Mouse (Mus musculus) limb, embryonic 13.5 days (tissue): ENCODE measurements at regions not wholly inside any gene's neighbourhood (a gene's known extent, or its start where the extent isn't known, plus 50 kb on each side); places are given as distances from the start of the nearest gene placed in this dataset.

Source experiments
- ATAC-seq: fragments of 200-750 bp; cut with Nextera tagmentation; 2 replicates; pipeline ENCODE4 v1.8.0; 2017; ENCODE audit warnings: low read depth, moderate number of reproducible peaks, moderate TSS enrichment; ENCODE audit not compliant: low FRiP score
- H3K27ac ChIP-seq: fragments of 300-500 bp; sonication (generic); 2 replicates; pipeline ENCODE4 v1.5.1; 2015; ENCODE audit warnings: inconsistent platforms, mild to moderate bottlenecking, moderate library complexity
- H3K27me3 ChIP-seq: fragments of 300-500 bp; sonication (generic); 2 replicates; pipeline ENCODE4 v1.6.1; 2015; ENCODE audit warnings: mild to moderate bottlenecking, inconsistent platforms
- H3K36me3 ChIP-seq: fragments of 300-500 bp; sonication (generic); 2 replicates; pipeline ENCODE4 v1.6.1; 2015; ENCODE audit warnings: inconsistent platforms, mild to moderate bottlenecking, moderate library complexity
- H3K4me1 ChIP-seq: fragments of 300-500 bp; sonication (generic); 2 replicates; pipeline ENCODE4 v1.6.1; 2015; ENCODE audit warnings: inconsistent platforms
- H3K4me2 ChIP-seq: fragments of 300-500 bp; sonication (generic); replicated peaks from 2 replicates; pipeline ENCODE4 v1.6.1; 2015; ENCODE audit warnings: inconsistent platforms, mild to moderate bottlenecking, moderate library complexity
- H3K4me3 ChIP-seq: fragments of 300-500 bp; sonication (generic); 2 replicates; pipeline ENCODE4 v1.5.1; 2015; ENCODE audit warnings: moderate library complexity, mild to moderate bottlenecking, inconsistent platforms
- H3K9ac ChIP-seq: fragments of 300-500 bp; sonication (generic); 2 replicates; pipeline ENCODE4 v1.6.1; 2015; ENCODE audit warnings: mild to moderate bottlenecking, inconsistent platforms
- H3K9me3 ChIP-seq: fragments of 300-500 bp; sonication (generic); 2 replicates; pipeline ENCODE4 v1.6.1; 2016; ENCODE audit warnings: inconsistent platforms
- WGBS: fragments of 180-500 bp; shearing (Covaris S2); methylation state at CpG from one replicate; pipeline ENCODE4 v1.1.7; 2015; 5-methylcytosine and 5-hydroxymethylcytosine counted together

DNA sequence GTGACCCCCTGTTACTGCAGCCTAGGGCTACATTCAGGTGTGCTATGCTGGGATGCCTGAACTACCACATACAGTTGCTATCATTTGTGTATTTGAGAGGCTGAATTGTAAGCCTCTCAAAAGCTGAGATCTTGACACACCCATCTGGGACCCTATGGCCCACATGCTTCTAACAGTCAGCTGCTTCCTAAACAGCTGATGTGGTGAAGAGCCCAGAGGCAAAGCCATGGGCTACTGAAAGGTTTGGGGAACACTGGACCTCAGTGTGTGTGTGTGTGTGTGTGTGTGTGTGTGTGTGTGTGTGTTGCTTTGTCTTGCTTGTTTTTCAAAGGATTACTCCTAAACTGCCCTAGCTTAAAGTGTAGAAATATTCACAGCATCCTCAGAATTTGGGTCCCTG is 75.0 kb downstream of the Lbh start:
- Histone ChIP-seq H3K9me3 (no peaks in the 10 kb centered on the region), H3K4me3 (no peak overlapping the region), H3K27me3 (no peaks in the 10 kb centered on the region), H3K27ac (no peak overlapping the region), H3K9ac (no peak overlapping the region), H3K4me1 (peaks cover 20% of the 10 kb centered on the region), H3K4me2 (no peak overlapping the region), H3K36me3 (no peaks in the 10 kb centered on the region)
- ATAC-seq = no peak

DNA sequence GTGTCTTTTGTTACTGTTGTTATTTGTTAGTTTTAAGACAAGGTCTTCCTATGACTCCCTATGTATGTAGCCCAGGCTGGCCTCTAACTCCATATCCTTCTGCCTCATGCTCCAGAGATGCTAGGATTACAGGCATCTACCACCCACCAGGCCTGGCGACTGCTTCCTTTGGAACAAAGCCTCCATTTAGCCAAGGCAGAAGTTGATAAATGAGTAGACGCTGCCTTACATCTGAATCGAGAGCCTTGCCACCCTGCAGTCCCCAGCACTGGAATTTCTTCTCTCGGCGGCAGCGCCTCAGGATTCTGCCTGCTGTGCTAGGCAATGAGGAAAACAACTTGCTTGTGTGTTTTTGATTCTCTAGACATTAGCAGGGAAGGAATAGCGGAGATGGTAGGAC is 75.5 kb downstream of the Lbh start:
- ATAC-seq = no peak
- Histone ChIP-seq H3K4me2 (no peak overlapping the region), H3K27ac (no peak overlapping the region), H3K36me3 (no peaks in the 10 kb centered on the region), H3K9me3 (no peaks in the 10 kb centered on the region), H3K4me1 (peaks cover 20% of the 10 kb centered on the region), H3K4me3 (no peak overlapping the region), H3K27me3 (no peaks in the 10 kb centered on the region), H3K9ac (no peak overlapping the region)
- 57% methylated on average over 7 of the region's 7 CpGs for WGBS

DNA sequence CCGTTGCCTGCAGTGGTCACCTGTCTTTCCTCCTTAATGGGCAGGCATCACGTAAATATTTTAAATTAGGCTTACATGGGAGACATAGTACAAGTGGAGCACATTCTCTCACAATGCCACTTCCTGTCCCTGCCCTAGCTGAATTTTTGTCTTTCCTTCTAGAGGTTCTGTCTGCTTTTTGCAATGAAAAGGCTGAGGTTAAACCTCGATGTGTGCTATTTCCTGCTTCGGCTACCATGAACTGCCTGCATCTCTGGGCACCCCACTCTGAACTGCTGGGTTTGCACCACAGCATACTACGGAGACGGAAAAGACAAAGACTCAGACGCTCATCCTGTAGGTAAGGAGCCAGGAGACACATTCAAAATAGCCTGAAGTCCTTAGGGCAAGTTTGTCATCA is 78.4 kb downstream of the Lbh start:
- Histone ChIP-seq H3K4me3 (no peak overlapping the region), H3K4me2 (no peak overlapping the region), H3K27me3 (no peaks in the 10 kb centered on the region), H3K9ac (no peak overlapping the region), H3K4me1 (peaks cover 20% of the 10 kb centered on the region), H3K36me3 (no peaks in the 10 kb centered on the region), H3K9me3 (no peaks in the 10 kb centered on the region), H3K27ac (no peak overlapping the region)
- 63% methylated on average over 7 of the region's 7 CpGs for WGBS
- ATAC-seq = no peak

DNA sequence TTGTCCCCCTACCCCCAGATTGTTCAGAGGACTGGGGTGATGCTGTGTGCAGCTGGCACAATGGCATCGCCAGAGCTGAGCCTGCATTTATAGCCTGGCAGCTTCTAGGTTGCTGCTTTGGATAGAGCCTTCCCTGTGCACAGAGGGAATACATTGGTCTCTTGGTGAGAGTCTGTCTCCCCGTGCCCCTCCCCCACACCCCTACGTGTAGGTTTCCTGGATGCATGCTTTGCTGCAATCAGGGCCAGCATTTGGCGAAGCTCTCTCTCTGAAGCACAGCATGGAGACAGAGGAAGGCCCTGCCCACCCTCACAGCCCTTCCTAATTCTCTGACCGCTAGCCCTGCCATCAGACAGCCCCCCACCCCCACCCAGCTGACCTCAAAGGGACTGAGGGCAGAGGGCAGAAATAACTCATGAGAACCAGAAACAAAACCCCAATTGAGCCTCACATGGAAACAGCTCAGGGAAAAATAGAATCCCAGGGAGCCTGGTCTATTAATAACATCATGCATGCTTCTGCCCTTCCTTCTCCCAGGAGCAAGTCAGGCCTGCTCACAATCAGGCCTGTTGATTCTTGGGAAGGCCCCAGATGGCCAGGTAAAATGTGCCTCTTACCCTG is 79.3 kb downstream of the Lbh start:
- Histone ChIP-seq H3K27ac (peak overlapping the region; percentile 39; the same call in 1 of the 2 replicates), H3K4me1 (peaks cover 20% of the 10 kb centered on the region), H3K36me3 (no peaks in the 10 kb centered on the region), H3K4me3 (no peak overlapping the region), H3K27me3 (no peaks in the 10 kb centered on the region), H3K4me2 (no peak overlapping the region), H3K9me3 (no peaks in the 10 kb centered on the region), H3K9ac (peak overlapping the region; percentile 35; the same call in 1 of the 2 replicates)
- 0 out of 2 replicates have a peak, but pooled peaks have one; percentile 15 for ATAC-seq
- WGBS = 14% methylated on average over 5 of the region's 5 CpGs

DNA sequence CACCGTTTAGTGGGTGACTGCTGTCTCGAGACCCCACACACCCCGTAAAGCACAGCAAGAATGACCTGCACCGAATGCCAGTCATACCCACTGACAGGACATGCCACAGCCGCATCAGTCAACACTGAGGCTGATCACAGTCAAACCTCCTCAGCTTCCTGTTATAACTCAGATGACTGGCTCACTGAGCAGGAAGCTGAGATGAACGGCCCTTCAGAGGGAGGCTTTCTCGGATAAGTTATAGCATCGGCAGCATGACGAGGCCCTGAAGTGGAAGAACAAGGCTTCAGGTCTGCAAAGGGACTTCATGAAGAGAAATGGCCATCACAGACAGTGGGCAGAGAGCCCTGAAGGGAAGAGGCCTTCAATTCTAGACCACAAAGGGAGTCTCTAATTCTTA is 87.0 kb downstream of the Lbh start:
- no peak for ATAC-seq
- no peaks in the 10 kb centered on the region for H3K36me3 ChIP-seq
- no peaks in the 10 kb centered on the region for H3K4me1 ChIP-seq
- no peaks in the 10 kb centered on the region for H3K27me3 ChIP-seq
- H3K27ac ChIP-seq = no peak overlapping the region
- H3K4me2 ChIP-seq = no peak overlapping the region
- WGBS = 71% methylated on average over 9 of the region's 9 CpGs
- no peak overlapping the region for H3K9ac ChIP-seq
- H3K4me3 ChIP-seq = no peak overlapping the region
- no peaks in the 10 kb centered on the region for H3K9me3 ChIP-seq

DNA sequence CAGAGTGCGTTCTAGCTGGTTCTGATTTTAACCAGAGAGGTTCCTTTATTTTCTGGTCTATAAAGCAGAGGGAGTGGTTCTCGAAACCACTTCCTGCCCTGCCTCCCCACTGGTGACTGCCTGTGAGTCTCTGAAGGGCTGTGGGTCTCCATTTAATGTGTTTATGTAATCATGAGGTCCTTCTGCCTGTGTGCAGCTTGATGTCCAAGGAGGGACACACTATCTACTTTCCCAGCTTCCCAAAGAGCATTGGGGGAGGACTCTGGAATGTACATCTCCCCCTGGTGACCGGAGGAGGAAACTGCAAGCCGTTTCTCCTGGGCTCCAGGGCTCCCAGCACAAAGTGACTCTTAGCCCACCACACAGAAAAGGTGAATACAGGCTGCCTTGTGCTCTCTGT is 90.8 kb downstream of the Lbh start:
- Histone ChIP-seq H3K36me3 (no peaks in the 10 kb centered on the region), H3K9me3 (no peaks in the 10 kb centered on the region), H3K4me2 (no peak overlapping the region), H3K27me3 (no peaks in the 10 kb centered on the region), H3K4me3 (no peak overlapping the region), H3K4me1 (peaks cover 13% of the 10 kb centered on the region), H3K27ac (no peak overlapping the region), H3K9ac (no peak overlapping the region)
- WGBS = 53% methylated on average over 4 of the region's 4 CpGs
- no peak for ATAC-seq

DNA sequence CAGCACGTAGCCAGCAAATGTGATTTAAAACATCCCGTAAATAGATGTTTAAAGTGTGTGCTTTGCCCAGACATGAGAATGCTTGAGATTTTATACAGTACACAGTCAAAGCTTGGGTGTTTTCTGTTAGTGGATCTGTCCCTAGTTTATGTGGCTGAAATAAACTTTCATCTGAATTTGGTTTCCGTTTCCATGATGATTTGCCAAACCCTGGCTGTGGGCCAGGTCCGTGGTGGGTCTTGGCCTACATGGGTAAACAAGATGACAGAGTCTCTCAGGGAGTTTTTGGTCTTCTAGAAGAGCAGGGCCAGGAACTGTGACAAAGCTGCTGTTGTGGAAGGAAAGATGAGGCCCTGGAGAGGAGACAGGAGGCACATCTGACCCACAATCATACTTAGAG is 91.9 kb downstream of the Lbh start:
- Histone ChIP-seq H3K9ac (no peak overlapping the region), H3K9me3 (no peaks in the 10 kb centered on the region), H3K27me3 (no peaks in the 10 kb centered on the region), H3K4me2 (no peak overlapping the region), H3K36me3 (no peaks in the 10 kb centered on the region), H3K4me3 (no peak overlapping the region), H3K27ac (no peak overlapping the region), H3K4me1 (peaks cover 13% of the 10 kb centered on the region)
- ATAC-seq = no peak
- WGBS = 69% methylated on average over 4 of the region's 4 CpGs

DNA sequence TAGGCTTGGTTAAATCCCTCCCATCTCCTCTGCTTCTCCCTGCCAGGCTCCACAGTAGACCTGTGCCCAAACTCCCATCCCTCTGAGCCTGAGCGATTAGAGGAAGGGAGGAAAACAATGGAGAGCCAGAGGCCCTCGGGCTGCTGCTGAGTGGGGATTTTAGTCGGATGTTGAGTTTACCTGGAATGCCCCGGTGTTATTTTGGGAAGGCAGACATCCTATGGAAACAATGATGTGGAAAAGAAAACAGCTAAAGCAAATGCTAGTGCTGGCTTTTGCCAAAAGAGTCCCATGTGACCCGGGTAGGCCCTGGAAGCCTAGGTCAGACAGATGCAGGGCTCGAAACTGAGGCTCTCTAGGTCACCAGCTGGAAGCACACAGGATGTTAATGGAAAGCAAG is 94.3 kb downstream of the Lbh start:
- no peak overlapping the region; the same call in 1 of the 2 replicates for H3K27ac ChIP-seq
- WGBS = 50% methylated on average over 6 of the region's 6 CpGs
- H3K9ac ChIP-seq = no peak overlapping the region
- no peak overlapping the region for H3K4me2 ChIP-seq
- no peak overlapping the region for H3K4me3 ChIP-seq
- H3K9me3 ChIP-seq = no peaks in the 10 kb centered on the region
- no peaks in the 10 kb centered on the region for H3K27me3 ChIP-seq
- H3K4me1 ChIP-seq = peaks cover 13% of the 10 kb centered on the region
- no peaks in the 10 kb centered on the region for H3K36me3 ChIP-seq
- ATAC-seq = no peak

DNA sequence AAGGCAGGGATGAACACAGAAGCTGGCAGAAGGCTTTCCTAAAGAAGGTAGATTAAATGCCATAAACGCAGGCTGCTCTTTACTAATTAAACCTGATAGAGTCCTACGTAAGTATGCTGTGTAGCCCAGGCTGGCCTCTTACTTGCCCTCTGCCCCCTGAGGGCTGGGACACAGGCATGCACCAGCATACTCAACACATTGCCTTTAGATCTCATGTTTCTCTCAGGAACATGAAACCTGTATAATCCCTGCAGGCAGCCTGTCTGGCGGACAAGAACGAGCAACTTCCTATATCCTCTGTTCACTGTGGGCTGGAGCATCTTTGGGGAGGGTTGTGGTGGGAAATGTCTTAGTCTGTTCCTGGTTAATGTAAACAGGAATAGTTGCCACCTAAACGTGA is 94.8 kb upstream of the Lclat1 start:
- ATAC-seq = 0 out of 2 replicates have a peak, but pooled peaks have one; percentile 24
- H3K27ac ChIP-seq = no peak overlapping the region; the same call in 1 of the 2 replicates

DNA sequence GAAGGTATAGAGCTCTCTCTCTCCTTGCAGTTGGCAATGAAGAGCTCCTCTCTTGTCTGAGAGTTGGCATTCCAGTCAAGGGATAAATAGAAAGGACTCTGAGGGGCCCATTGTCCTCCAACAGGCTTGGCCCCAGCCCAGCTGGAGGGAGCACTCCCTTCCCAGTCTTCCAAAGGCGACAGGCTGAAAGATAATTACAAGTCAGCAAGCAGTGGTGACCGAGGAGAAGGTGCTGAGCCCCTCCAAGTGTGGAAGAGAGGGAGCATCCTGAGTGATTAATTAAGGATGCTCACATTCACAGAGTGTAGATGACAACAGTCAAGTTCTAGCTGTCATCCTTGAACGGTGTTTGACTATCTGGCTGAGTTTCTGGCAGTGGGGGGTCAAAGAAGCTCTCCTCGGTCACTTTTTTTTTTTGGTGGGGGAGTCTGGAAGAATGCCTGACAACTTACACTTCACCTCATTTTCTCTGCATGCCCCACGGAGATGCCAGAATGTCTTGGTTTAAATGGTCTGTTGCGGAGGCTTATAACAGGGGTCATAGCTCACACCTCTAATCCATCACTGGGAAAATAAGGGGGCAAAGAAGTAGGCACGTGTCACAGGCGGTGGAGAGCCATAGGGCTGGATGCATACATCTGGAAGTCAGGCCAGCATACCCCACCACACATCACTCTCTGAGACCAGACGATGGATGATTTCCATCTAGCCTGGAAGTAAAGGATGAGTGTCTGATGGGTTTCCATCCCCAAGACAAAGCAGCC is 93.5 kb upstream of the Lclat1 start:
- ATAC-seq = no peak
- Histone ChIP-seq H3K4me1 (peaks cover 13% of the 10 kb centered on the region), H3K4me3 (no peak overlapping the region), H3K9ac (no peak overlapping the region), H3K27ac (no peak overlapping the region), H3K27me3 (no peaks in the 10 kb centered on the region; the same call in 1 of the 2 replicates), H3K4me2 (no peak overlapping the region), H3K36me3 (no peaks in the 10 kb centered on the region), H3K9me3 (no peaks in the 10 kb centered on the region)
- 65% methylated on average over 9 of the region's 9 CpGs for WGBS

More for the DNA sequence above, 94.8 kb upstream of the Lclat1 start:
- no peaks in the 10 kb centered on the region for H3K36me3 ChIP-seq
- no peak overlapping the region for H3K4me2 ChIP-seq
- H3K9ac ChIP-seq = no peak overlapping the region
- no peak overlapping the region for H3K4me3 ChIP-seq
- H3K4me1 ChIP-seq = peaks cover 13% of the 10 kb centered on the region
- WGBS = 27% methylated on average over 5 of the region's 5 CpGs
- H3K9me3 ChIP-seq = no peaks in the 10 kb centered on the region
- H3K27me3 ChIP-seq = no peaks in the 10 kb centered on the region

DNA sequence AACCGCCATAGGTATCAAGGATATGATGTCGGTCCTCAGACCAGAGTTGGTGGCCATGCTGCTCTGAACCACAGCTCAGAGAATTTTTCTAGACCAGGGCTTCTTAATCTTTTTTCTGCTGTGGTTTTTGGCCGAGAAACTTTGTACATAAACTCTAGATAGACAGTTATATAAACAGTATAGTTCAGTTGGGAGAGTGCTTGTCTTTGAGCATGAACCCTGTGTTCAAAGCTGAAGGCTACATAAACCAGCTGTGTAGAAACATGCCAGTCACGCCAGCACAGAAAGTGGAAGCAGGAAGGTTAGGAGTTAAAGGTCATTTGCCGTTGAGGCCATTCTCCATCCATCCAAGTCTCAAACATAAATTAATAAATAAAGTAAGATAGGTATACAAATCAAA is 90.6 kb upstream of the Lclat1 start:
- no peaks in the 10 kb centered on the region for H3K9me3 ChIP-seq
- H3K4me1 ChIP-seq = peaks cover 12% of the 10 kb centered on the region
- H3K36me3 ChIP-seq = no peaks in the 10 kb centered on the region
- H3K27ac ChIP-seq = no peak overlapping the region
- no peak overlapping the region for H3K4me2 ChIP-seq
- no peak overlapping the region for H3K9ac ChIP-seq
- no peaks in the 10 kb centered on the region; the same call in 1 of the 2 replicates for H3K27me3 ChIP-seq
- H3K4me3 ChIP-seq = no peak overlapping the region
- WGBS = 85% methylated on average over 5 of the region's 5 CpGs
- ATAC-seq = no peak

DNA sequence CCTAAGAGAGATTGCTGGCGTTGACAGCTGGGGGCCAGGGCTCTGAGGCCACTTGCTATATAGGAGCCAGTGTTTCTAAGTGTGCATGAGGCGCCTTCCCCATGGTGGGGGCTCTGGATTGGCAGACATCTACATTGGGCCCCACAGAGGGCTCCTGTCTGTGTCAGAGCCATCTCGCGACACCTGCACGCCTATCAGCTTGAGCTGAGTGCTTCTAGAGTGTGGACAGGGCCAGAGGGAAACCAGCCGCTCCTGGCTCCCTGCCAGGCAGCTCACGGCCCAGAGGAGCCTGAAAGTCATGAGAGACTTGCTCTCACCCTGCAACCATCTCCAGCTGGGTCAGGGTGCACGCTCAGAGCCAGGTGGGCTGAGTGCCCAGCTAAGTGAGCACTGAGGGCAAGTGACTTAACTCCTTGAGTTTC is 85.1 kb upstream of the Lclat1 start:
- WGBS = 52% methylated on average over 8 of the region's 8 CpGs
- Histone ChIP-seq H3K4me2 (no peak overlapping the region), H3K27me3 (no peaks in the 10 kb centered on the region; the same call in 1 of the 2 replicates), H3K9ac (no peak overlapping the region), H3K4me1 (peaks cover 17% of the 10 kb centered on the region), H3K9me3 (no peaks in the 10 kb centered on the region), H3K36me3 (no peaks in the 10 kb centered on the region), H3K27ac (no peak overlapping the region), H3K4me3 (no peak overlapping the region)
- peak; percentile 68 for ATAC-seq
